In the genomic region with DNA sequence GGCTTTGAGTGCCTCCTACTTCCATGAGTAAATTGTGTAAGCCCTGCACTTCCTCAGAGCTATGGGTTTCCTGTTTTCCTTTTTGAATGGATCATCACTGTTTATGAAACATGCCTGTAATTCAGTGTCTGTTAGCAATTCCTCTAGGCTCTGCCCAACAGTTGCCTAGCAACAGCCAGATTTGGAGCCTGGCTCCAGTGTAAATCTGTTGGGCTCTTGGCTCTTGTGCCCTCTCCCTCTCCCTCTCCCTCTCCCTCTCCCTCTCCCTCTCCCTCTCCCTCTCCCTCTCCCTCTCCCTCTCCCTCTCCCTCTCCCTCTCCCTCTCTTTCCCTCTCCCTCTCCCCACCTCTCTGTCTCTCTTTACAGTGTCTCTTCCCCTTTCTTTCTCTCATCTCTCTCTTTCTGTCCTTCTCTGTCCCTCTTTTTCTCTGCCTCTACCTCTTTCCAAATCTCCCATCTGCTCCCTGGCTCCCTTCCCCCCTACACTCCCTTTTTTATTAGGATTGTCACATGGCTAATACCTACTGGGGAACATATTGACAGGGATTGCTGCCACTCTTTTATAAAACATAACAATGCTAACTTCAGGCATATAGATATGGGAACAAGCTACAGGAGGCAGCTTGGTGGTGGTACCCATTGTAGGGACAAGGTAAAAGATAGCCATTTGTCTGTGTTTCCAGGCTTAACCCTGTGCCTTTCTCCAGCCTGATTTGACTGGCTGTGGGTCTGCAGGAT, we compare ENCODE assay signal across 10 mouse cellular contexts. TPM values are rescaled to one million over a fixed set of nuclear protein-coding genes. Genes with fewer than 3 reads are reported as not detected.
DNase-seq lines count a peak whose midpoint lies in the region; ATAC-seq lines count a peak whose summit lies in the region.
"Had no signal": no experiment of that assay in that cellular context is flagged by ENCODE, and none has a peak within 500 bp of the region (broad histone marks: within the 10 kb centered on the region; RNA-seq: fewer than 3 reads in every experiment).

No protein-coding gene starts in this region.

- peaks cover 18% of the 10 kb centered on the region for H3K4me1 ChIP-seq in forebrain, embryonic 16.5 days (replicated peaks; ENCODE audit: control insufficient read depth, insufficient read depth, low read length)
- H3K4me1 ChIP-seq in neural tube, embryonic 15.5 days = peaks cover 16% of the 10 kb centered on the region

- peak; percentile 23 for DNase-seq in adrenal gland, postnatal 25 days
- DNase-seq in adrenal gland, adult 8-10 months = no peak
- peak; percentile 69 for DNase-seq in adipocyte (ENCODE audit: low spot score)
- DNase-seq in left cerebral cortex, adult 18-20 months (ENCODE audit: low spot score in 2 of 2) = peak; percentile 49
- DNase-seq in c-Kit-positive CD71-positive TER-119-positive erythroid progenitor cells, embryonic 14.5 days (ENCODE audit: low spot score) = no peak

- H3K4me3 ChIP-seq in forebrain, embryonic 16.5 days (replicated peaks; ENCODE audit: low read length) = no peak overlapping the region
- no peak overlapping the region for H3K4me3 ChIP-seq in neural tube, embryonic 15.5 days (replicated peaks)
- H3K4me3 ChIP-seq: embryonic facial prominence, embryonic 12.5 days had no signal

- H3K9me3 ChIP-seq in forebrain, embryonic 16.5 days (ENCODE audit: control insufficient read depth, low read length) = no peaks in the 10 kb centered on the region
- H3K9me3 ChIP-seq in neural tube, embryonic 15.5 days (replicated peaks) = no peaks in the 10 kb centered on the region

- no peaks in the 10 kb centered on the region for H3K27me3 ChIP-seq in forebrain, embryonic 16.5 days (replicated peaks; ENCODE audit: control insufficient read depth, insufficient read depth, low read length)
- no peaks in the 10 kb centered on the region for H3K27me3 ChIP-seq in neural tube, embryonic 15.5 days (replicated peaks)
- H3K27me3 ChIP-seq: embryonic facial prominence, embryonic 12.5 days had no signal

- H3K4me2 ChIP-seq in forebrain, embryonic 16.5 days (ENCODE audit: low read length) = peak overlapping the region; percentile 28
- peak overlapping the region; percentile 9; the same call in 1 of the 2 replicates for H3K4me2 ChIP-seq in neural tube, embryonic 15.5 days
- H3K4me2 ChIP-seq: embryonic facial prominence, embryonic 12.5 days had no signal

- no peak overlapping the region for H3K9ac ChIP-seq in forebrain, embryonic 16.5 days (replicated peaks; ENCODE audit: low read depth, low read length)
- H3K9ac ChIP-seq in neural tube, embryonic 15.5 days (replicated peaks) = no peak overlapping the region
- H3K9ac ChIP-seq: embryonic facial prominence, embryonic 12.5 days had no signal

- H3K36me3 ChIP-seq in forebrain, embryonic 16.5 days (ENCODE audit: control insufficient read depth, insufficient read depth) = no peaks in the 10 kb centered on the region
- H3K36me3 ChIP-seq in neural tube, embryonic 15.5 days = no peaks in the 10 kb centered on the region
- H3K36me3 ChIP-seq: embryonic facial prominence, embryonic 12.5 days had no signal

- H3K27ac ChIP-seq in forebrain, embryonic 16.5 days (ENCODE audit: low read length) = peak overlapping the region; percentile 85
- peak overlapping the region; percentile 72 for H3K27ac ChIP-seq in neural tube, embryonic 15.5 days (replicated peaks)
- H3K27ac ChIP-seq: embryonic facial prominence, embryonic 12.5 days had no signal

- ATAC-seq in forebrain, embryonic 16.5 days = peak; percentile 95
- peak; percentile 92 for ATAC-seq in neural tube, embryonic 15.5 days (ENCODE audit: low FRiP score)
- no peak for ATAC-seq in megakaryocyte, adult 5-6 weeks (ENCODE audit: poor library complexity, severe bottlenecking)

RNA-seq across cellular contexts. Expression of gene Serpinb1b, which starts 7.5 kb away (rescaled TPM):
- 0.52 and 1.1 TPM in 2 replicates for total RNA-seq in adrenal gland, postnatal 25 days (2021)
- total RNA-seq in adrenal gland, adult 8-10 months (2022) = under 1 TPM in 2 of 4 experiments, not detected in 2; 0.56 to 0.99 TPM
- 2.2 and 3.3 TPM in 2 replicates for polyA plus RNA-seq in forebrain, embryonic 16.5 days (2015; fragmentation: Nextera tagmentation; extraction: Ambion mirVana)
- 1 to 10 TPM; 1.2 to 1.9 TPM for total RNA-seq in left cerebral cortex, adult 18-20 months (2021)
- polyA plus RNA-seq in neural tube, embryonic 15.5 days (2015; fragmentation: Nextera tagmentation; extraction: Ambion mirVana) = 37.2 and 42.1 TPM in 2 replicates
- 0.07 TPM in 1 of 2 replicates, not detected in the other for total RNA-seq in megakaryocyte, adult 5-6 weeks (2015)
- 0.12 TPM in 1 of 2 replicates, not detected in the other for total RNA-seq in megakaryocyte, adult 5-6 weeks (2017)

RNA-seq across cellular contexts. Expression of gene Serpinb9b, which starts 58.6 kb away (rescaled TPM):
- total RNA-seq in adrenal gland, postnatal 25 days (2021) = 0.29 TPM in 1 of 2 replicates, not detected in the other
- under 1 TPM in 3 of 4 experiments, not detected in 1; 0.15 to 0.41 (median 0.28) TPM for total RNA-seq in adrenal gland, adult 8-10 months (2022)
- 0.11 and 0.14 TPM in 2 replicates for polyA plus RNA-seq in forebrain, embryonic 16.5 days (2015; fragmentation: Nextera tagmentation; extraction: Ambion mirVana)
- total RNA-seq in left cerebral cortex, adult 18-20 months (2021) = not detected
- polyA plus RNA-seq in neural tube, embryonic 15.5 days (2015; fragmentation: Nextera tagmentation; extraction: Ambion mirVana) = 0.32 and 0.50 TPM in 2 replicates
- total RNA-seq in megakaryocyte, adult 5-6 weeks (2015) = 0.27 TPM in 1 of 2 replicates, not detected in the other
- total RNA-seq in megakaryocyte, adult 5-6 weeks (2017) = not detected in 2 replicates
- total RNA-seq: left cerebral cortex, postnatal 10 days had no signal

Comparison
In these comparisons a context has a peak if more than half of its experiments do, and no peak if none do; other contexts are left out.
1. DNase-seq: peak in adrenal gland, postnatal 25 days (single experiment), adipocyte (single experiment) and left cerebral cortex, adult 18-20 months (2 of 2); none in adrenal gland, adult 8-10 months (single experiment) and c-Kit-positive CD71-positive TER-119-positive erythroid progenitor cells, embryonic 14.5 days (single experiment).